Mouse (Mus musculus): ENCODE measurements at regions not wholly inside any gene's neighbourhood (a gene's known extent, or its start where the extent isn't known, plus 50 kb on each side); places are given as distances from the start of the nearest gene placed in this dataset.

GRCm38 (mm10) chr5:125974035-125974434 lies 442.5 kb downstream of the Tmem132b start:
- no peak for TF ChIP-seq POLR2A (IDR thresholded peaks at IDR 0.05; ENCODE audit: borderline replicate concordance, extremely low read depth, insufficient read depth, insufficient read length)
- Histone ChIP-seq H3K4me1 (ENCODE audit: control insufficient read depth, insufficient read depth, low read length) (no peaks in the 10 kb centered on the region), H3K27ac (replicated peaks; ENCODE audit: low read depth, low read length) (no peak overlapping the region), H3K4me3 (replicated peaks; ENCODE audit: low read length) (no peak overlapping the region), H3K27me3 (ENCODE audit: control insufficient read depth, insufficient read depth, low read length) (no peaks in the 10 kb centered on the region), H3K9ac (ENCODE audit: low read depth, low read length, severe bottlenecking) (no peak overlapping the region), H3K9me3 (ENCODE audit: control insufficient read depth, low read length) (peaks cover 13% of the 10 kb centered on the region; the same call in 1 of the 2 replicates), H3K4me2 (replicated peaks; ENCODE audit: low read depth, low read length, severe bottlenecking) (no peak overlapping the region), H3K36me3 (ENCODE audit: control insufficient read depth, insufficient read depth, low read length) (no peaks in the 10 kb centered on the region)
- 80% methylated on average over 1 of the region's 1 CpGs for WGBS
- DNase-seq (ENCODE audit: low spot score), result no peak
- no peak for ATAC-seq (ENCODE audit: low FRiP score, low read depth)

DNA sequence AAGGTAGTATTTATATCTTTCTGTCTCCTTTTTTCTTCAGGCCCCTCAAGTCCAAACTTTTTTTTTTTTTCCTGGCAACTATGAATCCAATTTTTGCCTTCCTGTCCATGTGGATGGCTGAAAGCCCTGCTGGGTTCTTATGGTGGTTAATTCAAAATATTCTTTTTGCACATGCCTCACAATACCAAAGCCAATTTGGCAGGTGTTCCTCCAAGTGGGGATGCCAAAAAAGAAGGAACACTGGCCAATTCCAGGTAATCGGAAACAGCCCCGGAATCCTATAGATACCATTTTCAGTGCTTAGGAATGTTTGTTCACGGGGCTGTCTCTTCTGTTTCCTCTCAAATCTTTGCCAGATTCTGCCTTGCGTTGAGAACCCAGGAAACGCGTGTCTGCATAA lies 448.2 kb downstream of the Tmem132b start:
- whole genome bisulfite sequencing, result 85% methylated on average over 6 of the region's 6 CpGs
- no peak for TF ChIP-seq POLR2A (IDR thresholded peaks at IDR 0.05; ENCODE audit: borderline replicate concordance, extremely low read depth, insufficient read depth, insufficient read length)
- H3K4me1 ChIP-seq (ENCODE audit: control insufficient read depth, insufficient read depth, low read length), result no peaks in the 10 kb centered on the region
- no peak overlapping the region for H3K27ac ChIP-seq (replicated peaks; ENCODE audit: low read depth, low read length)
- ATAC-seq (ENCODE audit: low FRiP score, low read depth), result no peak
- H3K27me3 ChIP-seq (ENCODE audit: control insufficient read depth, insufficient read depth, low read length), result no peaks in the 10 kb centered on the region
- H3K4me2 ChIP-seq (replicated peaks; ENCODE audit: low read depth, low read length, severe bottlenecking), result no peak overlapping the region
- no peak for DNase-seq (ENCODE audit: low spot score)
- H3K36me3 ChIP-seq (ENCODE audit: control insufficient read depth, insufficient read depth, low read length), result no peaks in the 10 kb centered on the region
- no peak overlapping the region for H3K4me3 ChIP-seq (replicated peaks; ENCODE audit: low read length)
- peaks cover 8% of the 10 kb centered on the region; the same call in 1 of the 2 replicates for H3K9me3 ChIP-seq (ENCODE audit: control insufficient read depth, low read length)
- H3K9ac ChIP-seq (ENCODE audit: low read depth, low read length, severe bottlenecking), result no peak overlapping the region

DNA sequence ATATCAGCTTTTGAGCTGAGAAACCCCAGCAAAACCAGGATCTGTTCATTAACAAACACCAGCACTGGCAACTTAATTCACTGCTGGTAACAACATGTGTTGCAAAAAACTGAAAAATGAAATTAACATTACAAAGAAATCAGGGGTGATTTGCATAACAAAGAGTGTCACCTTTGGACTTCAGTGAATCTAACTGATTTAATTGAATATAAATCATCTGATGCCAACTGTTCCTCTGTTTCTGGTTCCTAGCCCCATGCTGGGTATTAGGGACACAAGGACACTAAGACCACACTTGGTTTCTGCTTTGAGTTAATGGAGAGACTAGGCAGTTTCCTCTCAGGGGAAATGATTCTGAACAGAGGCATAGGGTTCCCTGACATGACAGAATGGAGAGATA lies 453.8 kb downstream of the Tmem132b start:
- no peak for TF ChIP-seq POLR2A (IDR thresholded peaks at IDR 0.05; ENCODE audit: borderline replicate concordance, extremely low read depth, insufficient read depth, insufficient read length)
- ATAC-seq (ENCODE audit: low FRiP score, low read depth), result no peak
- no peak overlapping the region for H3K27ac ChIP-seq (replicated peaks; ENCODE audit: low read depth, low read length)
- no peaks in the 10 kb centered on the region for H3K27me3 ChIP-seq (ENCODE audit: control insufficient read depth, insufficient read depth, low read length)
- no peak overlapping the region for H3K4me3 ChIP-seq (replicated peaks; ENCODE audit: low read length)
- H3K9ac ChIP-seq (ENCODE audit: low read depth, low read length, severe bottlenecking), result no peak overlapping the region
- H3K9me3 ChIP-seq (ENCODE audit: control insufficient read depth, low read length), result no peaks in the 10 kb centered on the region
- no peaks in the 10 kb centered on the region for H3K36me3 ChIP-seq (ENCODE audit: control insufficient read depth, insufficient read depth, low read length)
- DNase-seq (ENCODE audit: low spot score), result no peak
- no peaks in the 10 kb centered on the region for H3K4me1 ChIP-seq (ENCODE audit: control insufficient read depth, insufficient read depth, low read length)
- no peak overlapping the region for H3K4me2 ChIP-seq (replicated peaks; ENCODE audit: low read depth, low read length, severe bottlenecking)

DNA sequence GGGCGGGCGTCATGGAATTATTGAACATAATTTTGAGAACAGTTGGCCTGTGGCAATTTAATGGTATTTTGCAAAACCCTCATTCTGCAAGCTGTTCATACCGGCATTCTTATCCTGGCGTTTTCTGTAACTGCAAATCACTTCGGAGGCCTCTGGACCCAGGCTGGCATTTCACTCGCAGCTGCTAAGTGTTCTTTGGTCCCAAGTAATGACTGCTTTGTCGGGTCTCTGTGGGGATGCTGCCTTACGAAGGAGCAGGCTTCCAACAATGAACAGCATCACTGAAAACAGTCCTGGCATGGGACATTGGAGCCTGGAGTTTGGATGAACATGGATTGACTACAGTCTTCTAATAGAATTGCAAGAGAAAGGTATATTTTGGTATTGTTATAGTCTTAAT lies 465.6 kb downstream of the Tmem132b start:
- Histone ChIP-seq H3K4me1 (ENCODE audit: control insufficient read depth, insufficient read depth, low read length) (no peaks in the 10 kb centered on the region), H3K4me3 (replicated peaks; ENCODE audit: low read length) (no peak overlapping the region), H3K9me3 (ENCODE audit: control insufficient read depth, low read length) (0 out of 2 replicates have a peak, but pooled peaks cover 2% of the 10 kb centered on the region), H3K9ac (ENCODE audit: low read depth, low read length, severe bottlenecking) (no peak overlapping the region), H3K27ac (replicated peaks; ENCODE audit: low read depth, low read length) (no peak overlapping the region), H3K27me3 (ENCODE audit: control insufficient read depth, insufficient read depth, low read length) (no peaks in the 10 kb centered on the region), H3K36me3 (ENCODE audit: control insufficient read depth, insufficient read depth, low read length) (no peaks in the 10 kb centered on the region), H3K4me2 (replicated peaks; ENCODE audit: low read depth, low read length, severe bottlenecking) (no peak overlapping the region)
- DNase-seq (ENCODE audit: low spot score) (no peak), ATAC-seq (ENCODE audit: low FRiP score, low read depth) (no peak)
- WGBS, result 62% methylated on average over 8 of the region's 8 CpGs
- TF ChIP-seq POLR2A (IDR thresholded peaks at IDR 0.05; ENCODE audit: borderline replicate concordance, extremely low read depth, insufficient read depth, insufficient read length), result no peak

DNA sequence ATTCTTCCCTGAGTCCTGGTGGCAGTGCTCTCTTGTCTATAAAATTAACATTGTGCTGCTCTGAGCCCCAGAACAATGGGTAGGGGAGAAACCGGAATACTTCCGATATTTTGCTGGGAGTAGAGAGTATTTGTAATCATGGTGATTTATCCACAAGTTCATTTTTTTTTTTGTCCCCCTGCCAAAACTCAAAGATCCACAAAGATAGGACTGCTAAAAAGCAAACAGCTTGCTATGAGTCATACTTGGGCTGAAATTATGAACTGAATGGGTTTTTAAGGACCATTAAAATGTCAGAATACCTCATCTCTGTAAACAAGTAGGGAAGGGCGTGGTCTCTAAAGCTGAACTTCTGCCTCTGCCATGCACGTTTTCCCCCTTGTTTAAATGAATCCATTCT lies 476.3 kb downstream of the Tmem132b start:
- H3K4me2 ChIP-seq (replicated peaks; ENCODE audit: low read depth, low read length, severe bottlenecking), result no peak overlapping the region
- H3K9ac ChIP-seq (ENCODE audit: low read depth, low read length, severe bottlenecking), result no peak overlapping the region
- WGBS, result 71% methylated on average over 4 of the region's 4 CpGs
- no peaks in the 10 kb centered on the region for H3K4me1 ChIP-seq (ENCODE audit: control insufficient read depth, insufficient read depth, low read length)
- no peak for TF ChIP-seq POLR2A (IDR thresholded peaks at IDR 0.05; ENCODE audit: borderline replicate concordance, extremely low read depth, insufficient read depth, insufficient read length)
- ATAC-seq (ENCODE audit: low FRiP score, low read depth) (no peak), DNase-seq (ENCODE audit: low spot score) (peak; percentile 4)
- no peaks in the 10 kb centered on the region for H3K27me3 ChIP-seq (ENCODE audit: control insufficient read depth, insufficient read depth, low read length)
- no peaks in the 10 kb centered on the region for H3K36me3 ChIP-seq (ENCODE audit: control insufficient read depth, insufficient read depth, low read length)
- no peak overlapping the region for H3K27ac ChIP-seq (replicated peaks; ENCODE audit: low read depth, low read length)
- H3K9me3 ChIP-seq (ENCODE audit: control insufficient read depth, low read length), result no peaks in the 10 kb centered on the region
- no peak overlapping the region for H3K4me3 ChIP-seq (replicated peaks; ENCODE audit: low read length)

DNA sequence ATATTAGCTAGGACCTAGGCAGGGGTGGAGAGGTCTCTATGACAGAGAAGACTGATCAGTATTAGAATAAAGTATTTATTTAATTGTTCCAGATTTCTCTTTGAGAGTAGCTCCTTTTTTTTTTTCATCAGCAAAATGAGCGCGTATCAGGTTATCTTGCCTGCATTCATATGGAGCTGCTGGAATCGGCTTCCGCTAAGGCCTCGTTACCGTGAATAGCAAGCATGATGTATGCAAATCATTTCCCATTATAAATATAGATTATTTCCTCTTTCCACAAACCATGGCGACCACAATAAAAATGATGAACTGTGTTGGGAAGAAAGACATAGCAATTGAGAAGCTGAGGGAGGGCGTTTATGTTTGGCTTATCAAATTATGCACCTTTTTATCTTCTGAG lies 476.7 kb downstream of the Tmem132b start:
- Histone ChIP-seq H3K4me2 (replicated peaks; ENCODE audit: low read depth, low read length, severe bottlenecking) (no peak overlapping the region), H3K4me3 (replicated peaks; ENCODE audit: low read length) (no peak overlapping the region), H3K9me3 (ENCODE audit: control insufficient read depth, low read length) (no peaks in the 10 kb centered on the region), H3K9ac (ENCODE audit: low read depth, low read length, severe bottlenecking) (no peak overlapping the region), H3K27me3 (ENCODE audit: control insufficient read depth, insufficient read depth, low read length) (no peaks in the 10 kb centered on the region), H3K27ac (replicated peaks; ENCODE audit: low read depth, low read length) (no peak overlapping the region), H3K36me3 (ENCODE audit: control insufficient read depth, insufficient read depth, low read length) (no peaks in the 10 kb centered on the region), H3K4me1 (ENCODE audit: control insufficient read depth, insufficient read depth, low read length) (no peaks in the 10 kb centered on the region)
- TF ChIP-seq POLR2A (IDR thresholded peaks at IDR 0.05; ENCODE audit: borderline replicate concordance, extremely low read depth, insufficient read depth, insufficient read length), result no peak
- ATAC-seq (ENCODE audit: low FRiP score, low read depth), result no peak
- WGBS, result 87% methylated on average over 8 of the region's 8 CpGs
- DNase-seq (ENCODE audit: low spot score), result no peak

Data from limb, embryonic 14.5 days (tissue).